ENCODE assay signal across 9 mouse cellular contexts in the genomic region with DNA sequence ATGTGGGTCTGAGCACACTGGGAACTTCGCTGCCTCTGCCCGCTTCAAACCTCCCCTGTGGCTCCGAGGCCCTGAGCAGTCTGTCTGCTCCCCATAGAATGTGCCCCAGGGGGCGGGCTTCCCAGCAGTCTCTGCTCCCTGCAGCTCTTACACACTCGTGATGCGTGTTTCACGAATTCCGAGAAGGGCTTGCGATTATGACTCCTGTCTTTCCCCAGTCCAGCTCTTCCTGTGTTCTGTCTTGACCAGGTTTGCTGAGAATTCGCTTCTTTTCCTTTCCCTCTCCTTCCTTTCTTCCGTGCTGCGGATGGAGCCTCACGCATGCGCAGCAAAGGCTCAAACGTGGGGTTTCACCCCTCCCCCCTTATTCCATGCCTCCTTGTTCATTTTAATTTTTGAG. TPM values are rescaled to one million over a fixed set of nuclear protein-coding genes. Genes with fewer than 3 reads are reported as not detected.
DNase-seq lines count a peak whose midpoint lies in the region; ATAC-seq lines count a peak whose summit lies in the region.
"Had no signal": no experiment of that assay in that cellular context is flagged by ENCODE, and none has a peak within 500 bp of the region (broad histone marks: within the 10 kb centered on the region; RNA-seq: fewer than 3 reads in every experiment).

No protein-coding gene starts in this region.

- H3K4me3 ChIP-seq in lung, embryonic 15.5 days, result peak overlapping the region; percentile 22
- H3K4me3 ChIP-seq in forebrain, embryonic 11.5 days (ENCODE audit: low read depth, low read length), result no peak overlapping the region
- H3K4me3 ChIP-seq in neural tube, embryonic 15.5 days (replicated peaks), result no peak overlapping the region

- no peak overlapping the region for H3K27ac ChIP-seq in lung, embryonic 15.5 days
- H3K27ac ChIP-seq in forebrain, embryonic 11.5 days (ENCODE audit: low read depth, low read length), result no peak overlapping the region
- no peak overlapping the region for H3K27ac ChIP-seq in neural tube, embryonic 15.5 days (replicated peaks)

- H3K9ac ChIP-seq in lung, embryonic 15.5 days, result no peak overlapping the region
- 0 out of 2 replicates have a peak overlapping the region, but pooled peaks have one; percentile 10 for H3K9ac ChIP-seq in forebrain, embryonic 11.5 days (ENCODE audit: low read length)
- no peak overlapping the region for H3K9ac ChIP-seq in neural tube, embryonic 15.5 days (replicated peaks)

- no peaks in the 10 kb centered on the region for H3K27me3 ChIP-seq in lung, embryonic 15.5 days
- no peaks in the 10 kb centered on the region for H3K27me3 ChIP-seq in forebrain, embryonic 11.5 days (ENCODE audit: control insufficient read depth, insufficient read depth, low read length)
- no peaks in the 10 kb centered on the region for H3K27me3 ChIP-seq in neural tube, embryonic 15.5 days (replicated peaks)

- no peaks in the 10 kb centered on the region for H3K9me3 ChIP-seq in lung, embryonic 15.5 days
- no peaks in the 10 kb centered on the region for H3K9me3 ChIP-seq in forebrain, embryonic 11.5 days (ENCODE audit: control insufficient read depth, low read length)
- H3K9me3 ChIP-seq in neural tube, embryonic 15.5 days (replicated peaks), result no peaks in the 10 kb centered on the region

- WGBS in lung, embryonic 15.5 days, result 60% methylated on average over 15 of the region's 15 CpGs
- 62% methylated on average over 15 of the region's 15 CpGs for WGBS in forebrain, embryonic 11.5 days
- WGBS in neural tube, embryonic 15.5 days, result 62% methylated on average over 15 of the region's 15 CpGs

- H3K36me3 ChIP-seq in lung, embryonic 15.5 days, result no peaks in the 10 kb centered on the region
- H3K36me3 ChIP-seq in forebrain, embryonic 11.5 days (ENCODE audit: control insufficient read depth, insufficient read depth, low read length), result no peaks in the 10 kb centered on the region
- H3K36me3 ChIP-seq in neural tube, embryonic 15.5 days, result no peaks in the 10 kb centered on the region

- peaks cover 15% of the 10 kb centered on the region for H3K4me1 ChIP-seq in lung, embryonic 15.5 days
- 0 out of 2 replicates have a peak, but pooled peaks cover 2% of the 10 kb centered on the region for H3K4me1 ChIP-seq in forebrain, embryonic 11.5 days (replicated peaks; ENCODE audit: control insufficient read depth, insufficient read depth, low read length)
- H3K4me1 ChIP-seq in neural tube, embryonic 15.5 days, result peaks cover 17% of the 10 kb centered on the region

- no peak for ATAC-seq in lung, embryonic 15.5 days (ENCODE audit: borderline replicate concordance, extremely low read depth, low FRiP score, low TSS enrichment)
- no peak for ATAC-seq in forebrain, embryonic 11.5 days (replicated peaks; ENCODE audit: low FRiP score)
- no peak for ATAC-seq in neural tube, embryonic 15.5 days (ENCODE audit: low FRiP score)

- peak overlapping the region; percentile 30 for H3K4me2 ChIP-seq in lung, embryonic 15.5 days
- no peak overlapping the region for H3K4me2 ChIP-seq in forebrain, embryonic 11.5 days (ENCODE audit: low read depth, low read length, severe bottlenecking)
- H3K4me2 ChIP-seq in neural tube, embryonic 15.5 days, result peak overlapping the region; percentile 14; the same call in 1 of the 2 replicates

- peak; percentile 15 to 17 for DNase-seq in cerebellum, postnatal 25 days
- DNase-seq in cerebellum, adult 8-10 months, result no peak
- no peak for DNase-seq in lung, postnatal 14 days
- no peak for DNase-seq in forebrain, embryonic 11.5 days (ENCODE audit: low spot score)
- peak; percentile 10 to 22 for DNase-seq in layer of hippocampus, postnatal 10 days (ENCODE audit: low spot score in 2 of 2)
- DNase-seq in yolk sac, embryonic 10.5 days (ENCODE audit: low spot score), result no peak

RNA-seq across cellular contexts. Expression of a gene that starts 54.1 kb away (rescaled TPM):
- 13.6 and 15.8 TPM in 2 replicates for polyA plus RNA-seq in lung, embryonic 15.5 days (2015; fragmentation: Nextera tagmentation; extraction: Ambion mirVana)
- 17.5 and 19.2 TPM in 2 replicates for polyA plus RNA-seq in forebrain, embryonic 11.5 days (2014; fragmentation: Nextera tagmentation; extraction: Ambion mirVana)
- 10 to 100 TPM; 72.7 to 76.9 TPM for total RNA-seq in layer of hippocampus, postnatal 10 days (2021)
- polyA plus RNA-seq in neural tube, embryonic 15.5 days (2015; fragmentation: Nextera tagmentation; extraction: Ambion mirVana), result 19.9 and 28.4 TPM in 2 replicates

RNA-seq across cellular contexts. Expression of a gene that starts 54.5 kb away (rescaled TPM):
- 14.5 and 15.7 TPM in 2 replicates for polyA plus RNA-seq in lung, embryonic 15.5 days (2015; fragmentation: Nextera tagmentation; extraction: Ambion mirVana)
- 8.1 and 9.2 TPM in 2 replicates for polyA plus RNA-seq in forebrain, embryonic 11.5 days (2014; fragmentation: Nextera tagmentation; extraction: Ambion mirVana)
- total RNA-seq in layer of hippocampus, postnatal 10 days (2021), result 1 to 10 TPM; 2.3 to 2.8 TPM
- polyA plus RNA-seq in neural tube, embryonic 15.5 days (2015; fragmentation: Nextera tagmentation; extraction: Ambion mirVana), result 5.6 and 6.7 TPM in 2 replicates
- total RNA-seq: neutrophil, adult 5-6 weeks had no signal

Comparison
In these comparisons a context has a peak if more than half of its experiments do, and no peak if none do; other contexts are left out.
1. DNase-seq: peak in cerebellum, postnatal 25 days (2 of 2) and layer of hippocampus, postnatal 10 days (2 of 2); none in cerebellum, adult 8-10 months (single experiment), lung, postnatal 14 days (single experiment), forebrain, embryonic 11.5 days (single experiment) and yolk sac, embryonic 10.5 days (single experiment).